Mouse (Mus musculus) stomach, embryonic 15.5 days (tissue): Measurements from ENCODE around the gene Cybc1. TPM values are rescaled to one million over a fixed set of nuclear protein-coding genes. Genes with fewer than 3 reads are reported as not detected.

Experiments
- ATAC-seq: fragments of 200-750 bp; cut with Nextera tagmentation; 2 replicates; pipeline ENCODE4 v1.8.0; 2017; ENCODE audit warnings: low read depth, moderate number of reproducible peaks, moderate TSS enrichment; ENCODE audit not compliant: insufficient read depth, low FRiP score
- H3K27ac ChIP-seq: fragments of 300-500 bp; sonication (generic); 2 replicates; pipeline ENCODE4 v1.5.1; 2015; ENCODE audit warnings: mild to moderate bottlenecking, inconsistent platforms
- H3K27me3 ChIP-seq: fragments of 300-500 bp; sonication (generic); replicated peaks from 2 replicates; pipeline ENCODE4 v1.6.1; 2015; ENCODE audit warnings: inconsistent platforms
- H3K36me3 ChIP-seq: fragments of 300-500 bp; sonication (generic); 2 replicates; pipeline ENCODE4 v1.6.1; 2015; ENCODE audit warnings: inconsistent platforms
- H3K4me1 ChIP-seq: fragments of 300-500 bp; sonication (generic); 2 replicates; pipeline ENCODE4 v1.6.1; 2015; ENCODE audit warnings: inconsistent platforms
- H3K4me2 ChIP-seq: fragments of 300-500 bp; sonication (generic); 2 replicates; pipeline ENCODE4 v1.6.1; 2015; ENCODE audit warnings: mild to moderate bottlenecking, inconsistent platforms
- H3K4me3 ChIP-seq: fragments of 300-500 bp; sonication (generic); replicated peaks from 2 replicates; pipeline ENCODE4 v1.5.1; 2015; ENCODE audit warnings: inconsistent platforms
- H3K9ac ChIP-seq: fragments of 300-500 bp; sonication (generic); 2 replicates; pipeline ENCODE4 v1.6.1; 2015; ENCODE audit warnings: inconsistent platforms
- H3K9me3 ChIP-seq: fragments of 300-500 bp; sonication (generic); 2 replicates; pipeline ENCODE4 v1.6.1; 2016; ENCODE audit warnings: inconsistent platforms
- WGBS: fragments of 180-500 bp; shearing (Covaris S2); methylation state at CpG from one replicate; pipeline ENCODE4 v1.1.7; 2015; 5-methylcytosine and 5-hydroxymethylcytosine counted together
- polyA plus RNA-seq: library from polyadenylated mRNA; unstranded; fragments of >200 nt; fragmentation: Nextera tagmentation; extraction: Ambion mirVana; gene quantifications from 2 replicates; pipeline ENCODE4 v1.2.1, GENCODE M21; 2015

Cybc1 gene
- polyA plus RNA-seq, 1 experiment from 2014 or later: 32.5 TPM

- WGBS: 28% methylated on average over 9 of the region's 9 CpGs
- H3K27me3 ChIP-seq: no peaks in the 10 kb centered on the region
- peak overlapping the region; percentile 99 for H3K27ac ChIP-seq
- peaks cover 9% of the 10 kb centered on the region; the same call in 1 of the 2 replicates for H3K36me3 ChIP-seq
- H3K4me1 ChIP-seq: peaks cover 9% of the 10 kb centered on the region; the same call in 1 of the 2 replicates
- H3K4me3 ChIP-seq: no peak overlapping the region
- ATAC-seq: no peak
- H3K9me3 ChIP-seq: no peaks in the 10 kb centered on the region
- no peak overlapping the region for H3K9ac ChIP-seq
- peak overlapping the region; percentile 42 for H3K4me2 ChIP-seq
Measured at GRCm38 (mm10) chr11:121235475-121236238, 6.5 kb upstream of the Cybc1 start.

GRCm38 (mm10) chr11:121232706-121233105, 3.6 kb upstream of the Cybc1 start:
- Histone ChIP-seq H3K4me2 (no peak overlapping the region), H3K36me3 (no peaks in the 10 kb centered on the region), H3K4me3 (no peak overlapping the region), H3K27me3 (no peaks in the 10 kb centered on the region), H3K4me1 (peaks cover 10% of the 10 kb centered on the region), H3K27ac (0 out of 2 replicates have a peak overlapping the region, but pooled peaks have one; percentile 12), H3K9me3 (no peaks in the 10 kb centered on the region), H3K9ac (no peak overlapping the region)
- WGBS: 34% methylated on average over 4 of the region's 4 CpGs
- ATAC-seq: no peak

GRCm38 (mm10) chr11:121231628-121232291, 2.6 kb upstream of the Cybc1 start:
- WGBS: 50% methylated on average over 4 of the region's 4 CpGs
- Histone ChIP-seq H3K9me3 (no peaks in the 10 kb centered on the region), H3K4me1 (peaks cover 12% of the 10 kb centered on the region), H3K27ac (peak overlapping the region; percentile 36; the same call in 1 of the 2 replicates), H3K4me3 (no peak overlapping the region), H3K27me3 (no peaks in the 10 kb centered on the region), H3K36me3 (0 out of 2 replicates have a peak, but pooled peaks cover 4% of the 10 kb centered on the region), H3K9ac (no peak overlapping the region), H3K4me2 (no peak overlapping the region)
- ATAC-seq: no peak

- no peaks in the 10 kb centered on the region for H3K27me3 ChIP-seq
- WGBS: 68% methylated on average over 4 of the region's 4 CpGs
- 0 out of 2 replicates have a peak overlapping the region, but pooled peaks have one; percentile 36 for H3K27ac ChIP-seq
- 0 out of 2 replicates have a peak, but pooled peaks cover 4% of the 10 kb centered on the region for H3K36me3 ChIP-seq
- no peaks in the 10 kb centered on the region for H3K9me3 ChIP-seq
- peaks cover 12% of the 10 kb centered on the region for H3K4me1 ChIP-seq
- H3K9ac ChIP-seq: no peak overlapping the region
- H3K4me2 ChIP-seq: no peak overlapping the region
- no peak for ATAC-seq
- H3K4me3 ChIP-seq: no peak overlapping the region
Measured at GRCm38 (mm10) chr11:121231191-121231590, 2.1 kb upstream of the Cybc1 start.

- Histone ChIP-seq H3K27me3 (no peaks in the 10 kb centered on the region), H3K4me1 (peaks cover 12% of the 10 kb centered on the region), H3K36me3 (peaks cover 26% of the 10 kb centered on the region), H3K9ac (peak overlapping the region; percentile 53), H3K9me3 (no peaks in the 10 kb centered on the region), H3K4me3 (peak overlapping the region; percentile 79), H3K4me2 (peak overlapping the region; percentile 65), H3K27ac (peak overlapping the region; percentile 86)
- peak; percentile 17; the same call in 1 of the 2 replicates for ATAC-seq
- 22% methylated on average over 21 of the region's 21 CpGs for WGBS
Measured at GRCm38 (mm10) chr11:121228129-121229017, 749 bp downstream of the Cybc1 start.

- no peak overlapping the region for H3K9ac ChIP-seq
- 95% methylated on average over 6 of the region's 6 CpGs for WGBS
- peaks cover 63% of the 10 kb centered on the region for H3K36me3 ChIP-seq
- H3K4me2 ChIP-seq: no peak overlapping the region
- ATAC-seq: no peak
- H3K4me1 ChIP-seq: no peaks in the 10 kb centered on the region
- no peaks in the 10 kb centered on the region for H3K27me3 ChIP-seq
- H3K4me3 ChIP-seq: no peak overlapping the region
- no peak overlapping the region for H3K27ac ChIP-seq
- H3K9me3 ChIP-seq: no peaks in the 10 kb centered on the region
Measured at GRCm38 (mm10) chr11:121221321-121222010, 7.7 kb downstream of the Cybc1 start.

GRCm38 (mm10) chr11:121220771-121221170, 8.4 kb downstream of the Cybc1 start:
- H3K9ac ChIP-seq: no peak overlapping the region
- peaks cover 63% of the 10 kb centered on the region for H3K36me3 ChIP-seq
- H3K4me2 ChIP-seq: no peak overlapping the region
- no peaks in the 10 kb centered on the region for H3K9me3 ChIP-seq
- no peaks in the 10 kb centered on the region for H3K27me3 ChIP-seq
- WGBS: 86% methylated on average over 5 of the region's 5 CpGs
- no peak overlapping the region for H3K27ac ChIP-seq
- no peaks in the 10 kb centered on the region for H3K4me1 ChIP-seq
- no peak overlapping the region for H3K4me3 ChIP-seq
- no peak for ATAC-seq

- H3K4me3 ChIP-seq: no peak overlapping the region
- H3K36me3 ChIP-seq: peaks cover 54% of the 10 kb centered on the region
- H3K4me2 ChIP-seq: no peak overlapping the region
- H3K9me3 ChIP-seq: no peaks in the 10 kb centered on the region
- ATAC-seq: no peak
- no peaks in the 10 kb centered on the region for H3K4me1 ChIP-seq
- WGBS: 89% methylated on average over 11 of the region's 11 CpGs
- H3K27ac ChIP-seq: no peak overlapping the region
- no peaks in the 10 kb centered on the region for H3K27me3 ChIP-seq
- no peak overlapping the region for H3K9ac ChIP-seq
Measured at GRCm38 (mm10) chr11:121219776-121220175, 9.3 kb downstream of the Cybc1 start.

GRCm38 (mm10) chr11:121216831-121217230, 12.3 kb downstream of the Cybc1 start:
- Histone ChIP-seq H3K4me2 (no peak overlapping the region), H3K9ac (no peak overlapping the region), H3K36me3 (peaks cover 29% of the 10 kb centered on the region), H3K4me3 (no peak overlapping the region), H3K27me3 (no peaks in the 10 kb centered on the region), H3K4me1 (no peaks in the 10 kb centered on the region), H3K9me3 (no peaks in the 10 kb centered on the region), H3K27ac (no peak overlapping the region)
- 98% methylated on average over 3 of the region's 3 CpGs for WGBS
- no peak for ATAC-seq

GRCm38 (mm10) chr11:121204161-121205006, 24.7 kb downstream of the Cybc1 start, which contains the start of the genes Hexdc and Ogfod3:
Hexdc (plus strand) TSS chr11:121204433.
Ogfod3 (minus strand) TSS chr11:121204711.
- Histone ChIP-seq H3K36me3 (peaks cover 4% of the 10 kb centered on the region; the same call in 1 of the 2 replicates), H3K27ac (peak within 1 kb of the TSS; percentile 90), H3K4me3 (peak within 1 kb of the TSS; percentile 78), H3K27me3 (no peaks in the 10 kb centered on the region), H3K4me1 (peaks cover 14% of the 10 kb centered on the region), H3K9me3 (no peaks in the 10 kb centered on the region), H3K9ac (peak within 1 kb of the TSS; percentile 77), H3K4me2 (peak within 1 kb of the TSS; percentile 86)
- ATAC-seq: peak; percentile 99
- WGBS: under 1% methylated on average over 70 of the region's 70 CpGs
